Mouse (Mus musculus) G1E (cell line): ENCODE measurements around the gene Ttc26. TPM values are rescaled to one million over a fixed set of nuclear protein-coding genes. Genes with fewer than 3 reads are reported as not detected.
A peak's percentile ranks its signal among the peaks of the same experiment; 100 is the strongest.

Source experiments
- ATAC-seq: 2 replicates; pipeline ENCODE4 v1.8.0; 2016; ENCODE audit warnings: mild to moderate bottlenecking; ENCODE audit not compliant: insufficient number of reproducible peaks, poor library complexity, low FRiP score, severe bottlenecking; ENCODE audit errors: extremely low read depth
- DNase-seq: peaks from one replicate; pipeline ENCODE4 v3.0.0; 2012; ENCODE audit warnings: low spot score
- H3K27me3 ChIP-seq: 2 replicates; pipeline ENCODE4 v1.6.1; 2012; ENCODE audit warnings: mild to moderate bottlenecking, low read length, inconsistent platforms; ENCODE audit not compliant: insufficient read depth
- H3K36me3 ChIP-seq: replicated peaks from 2 replicates; pipeline ENCODE3; 2012; ENCODE audit warnings: mild to moderate bottlenecking, inconsistent platforms
- H3K4me1 ChIP-seq: 2 replicates; pipeline ENCODE4 v1.6.1; 2012; ENCODE audit warnings: low read depth, low read length, inconsistent platforms, mixed read lengths; ENCODE audit not compliant: insufficient read depth
- H3K4me3 ChIP-seq: 2 replicates; pipeline ENCODE4 v1.5.1; 2012; ENCODE audit warnings: low read depth, mild to moderate bottlenecking, inconsistent platforms, low read length, moderate library complexity, mixed read lengths
- H3K9me3 ChIP-seq: replicated peaks from 2 replicates; pipeline ENCODE4 v1.6.1; 2012; ENCODE audit warnings: inconsistent platforms
- CTCF ChIP-seq: IDR thresholded peaks from 2 replicates; pipeline ENCODE4 v1.5.1; 2012; ENCODE audit warnings: low read depth, low read length, inconsistent platforms, mixed read lengths
- GATA1 ChIP-seq: IDR thresholded peaks from 2 replicates; pipeline ENCODE4 v1.6.1; 2012; ENCODE audit warnings: borderline replicate concordance, low read length, inconsistent platforms, mixed read lengths
- GATA2 ChIP-seq: IDR thresholded peaks from 2 replicates; pipeline ENCODE4 v1.6.1; 2012; ENCODE audit warnings: low read depth, low read length, inconsistent platforms, borderline replicate concordance
- POLR2AphosphoS5 ChIP-seq: IDR thresholded peaks from 2 replicates; pipeline ENCODE4 v1.6.1; 2012; ENCODE audit warnings: low read depth, low read length, inconsistent platforms; ENCODE audit not compliant: insufficient replicate concordance
- TAL1 ChIP-seq: conservative IDR thresholded peaks from 2 replicates; pipeline ENCODE4 v1.6.1; 2012; ENCODE audit warnings: low read depth, low read length, inconsistent platforms, mixed read lengths
- polyA plus RNA-seq: library from polyadenylated mRNA; stranded (reverse); fragments of >175 nt; gene quantifications from 2 replicates; pipeline ENCODE4 v1.2.3, GENCODE M21; 2012
- total RNA-seq, 2 experiments: library from RNA; stranded (forward) in 1 of 2; stranded (reverse) in 1 of 2; fragments of 200-1000 nt in 1 of 2; fragments of >200 nt in 1 of 2; fragmentation: Nextera tagmentation in 1 of 2; gene quantifications; 2 replicates each; pipeline ENCODE4 v1.2.3; 2014 to 2017

Gene Ttc26
- total and polyA plus RNA-seq, 3 experiments: 0.89 to 6.5 (median 5.9) TPM

DNA sequence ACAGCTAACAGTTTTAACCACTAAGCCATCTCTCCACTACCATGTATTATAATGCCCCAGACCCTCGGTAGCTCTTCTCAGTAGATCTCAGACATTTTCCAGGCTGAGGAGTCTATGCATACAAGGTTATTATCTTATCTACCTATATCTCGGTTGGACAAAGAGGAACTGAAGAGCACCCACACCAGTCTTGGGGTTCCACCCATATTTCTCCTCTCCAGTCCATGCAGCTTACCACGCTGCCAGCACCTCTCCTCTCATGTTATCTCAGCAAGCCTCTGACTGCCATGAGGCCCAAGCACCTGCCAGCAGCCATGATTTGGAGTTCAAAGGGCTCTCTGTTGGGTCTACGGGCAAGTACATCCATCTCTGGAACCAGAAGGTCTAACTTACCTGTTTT lies 20.2 kb upstream of the Ttc26 start:
- Histone ChIP-seq H3K4me3 (no peak overlapping the region; the same call in 1 of the 2 replicates), H3K4me1 (peaks cover 48% of the 10 kb centered on the region), H3K9me3 (peaks cover 4% of the 10 kb centered on the region), H3K27me3 (no peaks in the 10 kb centered on the region), H3K36me3 (no peaks in the 10 kb centered on the region)
- TF ChIP-seq GATA2 (no peak), TAL1 (no peak), GATA1 (no peak), CTCF (no peak), POLR2AphosphoS5 (no peak)
- ATAC-seq: 0 out of 2 replicates have a peak, but pooled peaks have one; percentile 25
- no peak for DNase-seq

DNA sequence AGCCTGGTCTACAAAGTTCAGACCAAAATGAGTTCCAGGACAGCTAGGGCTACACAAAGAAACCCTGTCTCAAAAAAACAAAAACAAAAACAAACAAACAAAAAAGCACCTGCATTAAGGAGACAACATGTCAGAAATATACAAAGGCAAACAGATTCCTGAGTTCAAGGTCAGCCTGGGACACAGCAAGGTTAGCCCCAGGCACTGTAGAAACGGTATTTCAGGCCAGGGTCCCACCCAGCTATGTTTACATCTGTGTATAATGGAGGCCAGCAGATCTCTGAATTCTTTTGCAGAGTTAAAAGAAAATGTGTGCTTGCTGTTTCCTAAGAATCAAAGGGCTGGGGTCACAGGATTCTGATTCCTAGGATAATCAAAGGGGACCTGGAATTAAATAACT lies 19.3 kb upstream of the Ttc26 start:
- no peak for TF ChIP-seq GATA1
- no peak for TF ChIP-seq POLR2AphosphoS5
- TF ChIP-seq CTCF: no peak
- no peak for TF ChIP-seq TAL1
- TF ChIP-seq GATA2: no peak
- Histone ChIP-seq H3K4me3 (no peak overlapping the region), H3K4me1 (peaks cover 41% of the 10 kb centered on the region), H3K27me3 (no peaks in the 10 kb centered on the region), H3K9me3 (peaks cover 6% of the 10 kb centered on the region), H3K36me3 (no peaks in the 10 kb centered on the region)
- DNase-seq (no peak), ATAC-seq (no peak)

DNA sequence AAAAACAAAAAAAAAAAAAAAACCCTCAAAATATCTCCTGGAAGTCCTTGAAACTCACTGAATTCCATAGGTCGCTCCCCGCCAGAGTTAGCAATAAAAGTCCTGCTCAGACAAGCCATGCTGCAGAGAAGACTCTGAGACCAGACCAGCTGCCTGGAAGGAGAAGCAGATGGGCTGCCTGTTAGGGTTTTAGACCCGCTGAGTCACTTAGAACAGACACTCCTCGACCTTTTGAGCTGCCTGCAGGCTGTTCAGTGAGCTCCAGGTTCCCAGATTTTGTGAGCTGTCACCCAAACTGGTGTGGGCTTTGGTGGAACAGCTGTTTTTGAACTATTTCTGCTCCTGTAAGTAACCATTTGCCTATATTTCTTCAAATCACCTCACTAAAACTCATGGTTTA lies 17.9 kb upstream of the Ttc26 start:
- no peak for DNase-seq
- H3K27me3 ChIP-seq: peaks cover 4% of the 10 kb centered on the region; the same call in 1 of the 2 replicates
- TF ChIP-seq GATA1: no peak
- TF ChIP-seq TAL1: no peak
- TF ChIP-seq POLR2AphosphoS5: no peak
- TF ChIP-seq GATA2: no peak

DNA sequence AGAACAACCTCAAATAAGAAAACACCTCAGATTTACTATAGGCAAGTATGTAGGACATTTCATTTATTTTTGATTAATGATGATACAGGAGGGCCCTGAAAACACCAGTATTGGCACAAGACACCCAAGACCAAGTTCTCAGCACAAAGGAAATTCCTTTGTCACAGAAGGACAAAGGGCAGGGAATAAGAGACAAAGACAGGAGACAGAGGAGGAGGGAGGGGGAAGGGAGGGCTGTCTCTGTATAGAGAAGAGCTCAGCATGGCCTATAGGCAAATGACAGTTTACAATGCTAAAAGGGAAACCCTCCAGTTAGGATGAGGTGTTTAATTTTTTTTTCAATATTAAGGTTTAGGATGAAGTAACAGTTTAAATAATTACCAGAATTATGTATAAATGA lies 17.1 kb upstream of the Ttc26 start:
- ATAC-seq (no peak), DNase-seq (no peak)
- no peak for TF ChIP-seq GATA1
- TF ChIP-seq GATA2: no peak
- no peak for TF ChIP-seq POLR2AphosphoS5
- TF ChIP-seq TAL1: no peak
- no peak for TF ChIP-seq CTCF
- Histone ChIP-seq H3K4me3 (no peak overlapping the region), H3K9me3 (peaks cover 6% of the 10 kb centered on the region), H3K4me1 (peaks cover 26% of the 10 kb centered on the region), H3K27me3 (peaks cover 6% of the 10 kb centered on the region; the same call in 1 of the 2 replicates), H3K36me3 (no peaks in the 10 kb centered on the region)

More for the DNA sequence above, 17.9 kb upstream of the Ttc26 start:
- Histone ChIP-seq H3K9me3 (peaks cover 6% of the 10 kb centered on the region), H3K4me3 (no peak overlapping the region), H3K4me1 (peaks cover 30% of the 10 kb centered on the region), H3K36me3 (no peaks in the 10 kb centered on the region)
- no peak for ATAC-seq

DNA sequence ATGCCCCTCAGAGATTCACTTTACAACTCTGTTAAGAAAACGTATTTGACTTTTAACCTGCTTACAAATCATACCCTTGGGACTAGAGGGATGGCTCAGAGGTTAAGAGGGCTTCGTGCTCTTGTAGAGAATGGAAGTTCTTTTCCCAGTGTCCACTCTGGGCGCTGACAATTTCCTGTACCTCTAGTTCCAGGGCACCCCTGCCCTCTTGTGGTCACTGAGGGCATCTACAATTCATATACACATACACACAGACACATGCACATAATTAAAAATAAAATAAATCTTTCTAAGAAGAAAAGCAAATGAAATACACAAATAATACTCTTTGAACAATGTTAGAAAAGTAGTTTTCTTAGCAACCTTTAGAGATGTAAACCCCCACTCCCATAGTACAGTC lies 11.3 kb upstream of the Ttc26 start:
- H3K36me3 ChIP-seq: no peaks in the 10 kb centered on the region
- peaks cover 13% of the 10 kb centered on the region for H3K9me3 ChIP-seq
- peaks cover 6% of the 10 kb centered on the region; the same call in 1 of the 2 replicates for H3K27me3 ChIP-seq
- ATAC-seq (no peak), DNase-seq (no peak)
- no peak for TF ChIP-seq POLR2AphosphoS5
- TF ChIP-seq GATA2: no peak
- 0 out of 2 replicates have a peak, but pooled peaks cover 3% of the 10 kb centered on the region for H3K4me1 ChIP-seq
- no peak overlapping the region for H3K4me3 ChIP-seq

DNA sequence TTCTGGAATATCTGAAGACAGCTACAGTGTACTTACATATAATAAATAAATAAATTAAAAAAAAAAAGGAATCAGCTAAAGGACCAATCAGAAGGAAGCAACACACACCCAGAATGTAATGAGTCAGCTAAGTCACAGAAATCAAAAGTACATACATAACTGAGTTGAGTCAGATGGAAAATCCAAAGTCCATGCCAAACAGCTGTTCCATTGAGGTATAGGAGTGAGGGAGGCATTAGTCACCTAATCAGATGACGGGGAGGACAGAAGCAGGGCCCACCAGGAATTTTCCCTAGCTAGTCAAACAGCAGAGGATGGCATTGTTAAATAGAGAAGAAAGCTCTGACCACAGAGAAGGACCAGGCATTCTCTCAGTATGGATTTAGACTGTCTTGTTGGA lies 7.0 kb upstream of the Ttc26 start:
- Histone ChIP-seq H3K4me1 (0 out of 2 replicates have a peak, but pooled peaks cover under 1% of the 10 kb centered on the region), H3K36me3 (no peaks in the 10 kb centered on the region), H3K27me3 (no peaks in the 10 kb centered on the region), H3K4me3 (no peak overlapping the region), H3K9me3 (peaks cover 7% of the 10 kb centered on the region)
- ATAC-seq: no peak
- no peak for DNase-seq
- no peak for TF ChIP-seq GATA2
- TF ChIP-seq TAL1: no peak
- no peak for TF ChIP-seq POLR2AphosphoS5
- no peak for TF ChIP-seq CTCF
- TF ChIP-seq GATA1: no peak

DNA sequence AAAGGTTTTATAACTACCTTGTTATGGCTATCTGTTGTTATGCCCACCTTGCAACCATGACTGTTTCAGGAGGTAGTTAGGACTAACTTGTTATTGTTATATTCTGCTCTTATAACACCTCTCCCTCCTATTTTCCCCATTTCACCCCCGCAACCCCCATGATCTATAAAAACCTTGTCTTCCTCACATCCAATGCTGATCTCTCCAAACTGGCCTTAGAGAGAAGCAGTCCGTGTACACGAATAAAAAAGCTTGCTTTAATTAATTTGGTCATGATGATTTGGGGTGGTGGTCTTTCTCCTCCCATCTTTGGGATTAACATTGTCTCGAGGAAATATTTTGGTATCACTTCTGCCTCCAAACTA lies 523 bp upstream of the Ttc26 start:
- no peaks in the 10 kb centered on the region for H3K9me3 ChIP-seq
- H3K27me3 ChIP-seq: no peaks in the 10 kb centered on the region
- peak overlapping the region; percentile 73 for H3K4me3 ChIP-seq
- H3K4me1 ChIP-seq: peaks cover 17% of the 10 kb centered on the region
- TF ChIP-seq GATA1 (no peak), CTCF (no peak), TAL1 (no peak), GATA2 (no peak), POLR2AphosphoS5 (no peak)
- ATAC-seq (no peak), DNase-seq (no peak)
- H3K36me3 ChIP-seq: peaks cover 4% of the 10 kb centered on the region
